Mouse (Mus musculus): ENCODE results near the gene Zfyve27. TPM values are rescaled to one million over a fixed set of nuclear protein-coding genes. Genes with fewer than 3 reads are reported as not detected.

Gene Zfyve27
- polyA plus RNA-seq, 1 experiment from 2014 or later = 53.3 TPM

DNA sequence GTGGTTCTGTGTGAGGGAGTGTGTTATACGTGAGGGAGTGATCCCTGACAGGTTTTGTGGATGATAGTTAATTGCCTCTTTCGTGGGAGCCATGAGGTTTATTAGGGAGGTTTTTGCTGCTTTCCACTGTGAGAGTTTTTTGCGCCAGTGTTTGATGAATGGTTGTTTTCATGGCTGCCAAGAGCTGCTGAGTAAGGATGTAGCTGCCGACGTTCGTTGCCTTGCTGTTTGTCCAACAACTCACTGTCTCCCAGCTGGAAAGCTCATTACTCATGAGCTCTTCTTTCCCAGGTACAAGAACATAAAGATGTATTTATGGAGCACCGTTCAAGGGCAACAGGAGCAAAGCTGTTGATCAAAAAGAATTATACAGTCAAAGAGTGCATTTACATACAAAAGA lies 437 bp downstream of the Zfyve27 start:
- no peak overlapping the region for H3K4me3 ChIP-seq
- ATAC-seq (ENCODE audit: low FRiP score, low read depth) = no peak
- H3K27ac ChIP-seq (replicated peaks) = no peak overlapping the region
- H3K4me2 ChIP-seq (replicated peaks) = no peak overlapping the region
- no peak overlapping the region for H3K9ac ChIP-seq (replicated peaks)
- peaks cover 33% of the 10 kb centered on the region for H3K27me3 ChIP-seq
- WGBS = 74% methylated on average over 7 of the region's 7 CpGs
- no peaks in the 10 kb centered on the region for H3K4me1 ChIP-seq
- H3K36me3 ChIP-seq = no peaks in the 10 kb centered on the region
- no peaks in the 10 kb centered on the region for H3K9me3 ChIP-seq

DNA sequence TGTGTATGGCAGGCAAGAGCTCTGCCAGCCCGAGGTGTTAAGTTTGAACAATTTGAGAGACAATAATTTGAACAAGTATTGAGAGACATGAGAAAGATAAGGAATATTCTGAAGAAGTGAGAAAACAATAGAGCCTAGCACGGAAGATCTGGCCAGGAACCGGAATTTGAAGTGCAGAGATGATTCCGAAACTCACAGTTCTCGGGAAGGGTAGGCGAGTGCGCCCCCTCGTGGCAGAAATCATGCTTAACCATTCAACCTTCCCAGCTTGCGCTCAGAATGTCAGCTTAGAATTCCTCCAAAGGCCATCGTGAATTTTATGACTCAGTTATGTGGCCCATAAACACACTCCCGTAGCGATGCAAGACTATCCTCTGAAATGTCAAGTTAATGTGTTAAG lies 2.4 kb downstream of the Zfyve27 start:
- Histone ChIP-seq H3K27me3 (peaks cover 37% of the 10 kb centered on the region), H3K4me1 (peaks cover 4% of the 10 kb centered on the region), H3K27ac (replicated peaks) (no peak overlapping the region), H3K9ac (replicated peaks) (no peak overlapping the region), H3K4me3 (no peak overlapping the region), H3K9me3 (no peaks in the 10 kb centered on the region), H3K36me3 (no peaks in the 10 kb centered on the region), H3K4me2 (replicated peaks) (peak overlapping the region; percentile 44)
- 3% methylated on average over 12 of the region's 12 CpGs for WGBS
- ATAC-seq (ENCODE audit: low FRiP score, low read depth) = no peak

DNA sequence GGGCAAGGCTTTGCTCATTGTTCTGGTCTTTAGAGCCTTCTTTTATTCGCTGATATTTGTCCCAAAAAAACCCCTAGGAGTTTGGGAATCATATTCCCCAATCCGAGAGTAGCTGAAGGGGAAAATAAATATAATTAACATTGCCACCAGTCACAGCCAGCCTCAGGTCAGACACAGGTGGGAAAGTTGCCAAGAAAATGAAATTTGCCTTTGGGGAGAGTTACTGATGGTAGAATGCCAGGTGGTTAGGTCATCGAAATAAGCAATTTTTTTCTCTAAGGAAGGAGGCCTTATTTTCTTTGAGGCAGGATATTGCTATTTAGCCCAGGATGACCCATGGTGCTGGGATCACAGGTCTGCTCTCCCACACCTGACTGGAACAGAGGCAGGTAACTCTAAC lies 3.0 kb downstream of the Zfyve27 start:
- Histone ChIP-seq H3K4me2 (replicated peaks) (no peak overlapping the region), H3K27ac (replicated peaks) (no peak overlapping the region), H3K9ac (replicated peaks) (no peak overlapping the region), H3K27me3 (peaks cover 37% of the 10 kb centered on the region), H3K9me3 (no peaks in the 10 kb centered on the region), H3K4me3 (no peak overlapping the region), H3K36me3 (no peaks in the 10 kb centered on the region), H3K4me1 (peaks cover 10% of the 10 kb centered on the region)
- 55% methylated on average over 3 of the region's 3 CpGs for WGBS
- ATAC-seq (ENCODE audit: low FRiP score, low read depth) = no peak

DNA sequence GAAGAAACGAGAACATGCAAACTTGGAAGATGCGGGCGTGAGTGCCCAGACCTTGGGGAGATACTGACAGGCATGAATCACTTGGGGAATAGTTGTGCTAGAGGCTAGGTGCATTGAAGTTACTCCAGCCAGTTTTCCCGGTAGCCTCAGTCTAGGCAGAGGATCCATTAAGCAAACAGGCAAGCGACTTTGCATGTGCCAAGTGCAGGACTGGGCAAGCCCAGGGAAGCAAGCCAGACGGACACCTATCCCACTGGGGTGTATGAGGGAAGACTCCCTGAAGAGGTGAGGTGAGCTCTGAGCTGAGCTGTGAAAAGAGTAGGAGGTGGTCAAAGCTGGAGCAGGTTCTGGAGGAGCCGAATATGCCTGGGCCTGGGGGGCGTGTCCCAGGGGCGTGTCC lies 3.7 kb downstream of the Zfyve27 start:
- Histone ChIP-seq H3K4me2 (replicated peaks) (no peak overlapping the region), H3K4me3 (no peak overlapping the region), H3K27ac (replicated peaks) (no peak overlapping the region), H3K36me3 (no peaks in the 10 kb centered on the region), H3K9ac (replicated peaks) (no peak overlapping the region), H3K4me1 (peaks cover 13% of the 10 kb centered on the region), H3K27me3 (peaks cover 37% of the 10 kb centered on the region), H3K9me3 (no peaks in the 10 kb centered on the region)
- WGBS = 67% methylated on average over 9 of the region's 9 CpGs
- no peak for ATAC-seq (ENCODE audit: low FRiP score, low read depth)

DNA sequence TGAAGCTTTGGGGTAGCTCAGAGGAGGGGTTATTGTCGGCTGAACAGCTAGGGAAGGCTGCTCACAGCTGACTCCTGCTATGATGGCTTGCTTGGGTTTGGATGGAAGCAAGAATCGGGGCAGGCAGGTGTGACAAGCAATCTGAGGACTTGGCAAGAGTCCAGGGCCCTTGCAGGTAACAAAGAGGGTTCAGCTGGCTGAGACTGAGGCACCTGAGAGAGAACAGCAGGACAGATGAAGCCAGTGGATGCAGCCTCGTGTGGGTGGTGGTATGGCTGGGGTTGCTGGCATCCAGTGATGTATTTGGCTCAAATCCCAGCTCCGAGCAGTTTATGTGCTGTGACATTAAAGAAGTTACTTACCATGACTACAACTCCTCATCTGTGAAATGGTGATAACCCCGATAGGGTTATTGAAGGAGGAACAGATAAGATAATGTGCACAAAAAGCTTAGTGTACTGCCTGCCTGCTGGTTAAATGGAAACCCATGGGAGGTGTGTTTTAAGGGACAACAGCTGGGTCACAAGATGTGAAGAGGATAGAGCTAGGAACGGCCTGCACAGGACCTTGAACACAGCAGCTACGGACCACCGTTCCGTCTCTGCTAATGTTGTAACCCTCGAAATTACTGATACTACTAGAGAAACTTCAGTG lies 5.7 kb downstream of the Zfyve27 start:
- H3K36me3 ChIP-seq = no peaks in the 10 kb centered on the region
- 81% methylated on average over 10 of the region's 10 CpGs for WGBS
- H3K4me2 ChIP-seq (replicated peaks) = no peak overlapping the region
- H3K4me1 ChIP-seq = peaks cover 13% of the 10 kb centered on the region
- H3K27me3 ChIP-seq = peaks cover 37% of the 10 kb centered on the region
- no peak overlapping the region for H3K4me3 ChIP-seq
- no peak overlapping the region for H3K9ac ChIP-seq (replicated peaks)
- H3K27ac ChIP-seq (replicated peaks) = no peak overlapping the region
- H3K9me3 ChIP-seq = no peaks in the 10 kb centered on the region
- no peak for ATAC-seq (ENCODE audit: low FRiP score, low read depth)

DNA sequence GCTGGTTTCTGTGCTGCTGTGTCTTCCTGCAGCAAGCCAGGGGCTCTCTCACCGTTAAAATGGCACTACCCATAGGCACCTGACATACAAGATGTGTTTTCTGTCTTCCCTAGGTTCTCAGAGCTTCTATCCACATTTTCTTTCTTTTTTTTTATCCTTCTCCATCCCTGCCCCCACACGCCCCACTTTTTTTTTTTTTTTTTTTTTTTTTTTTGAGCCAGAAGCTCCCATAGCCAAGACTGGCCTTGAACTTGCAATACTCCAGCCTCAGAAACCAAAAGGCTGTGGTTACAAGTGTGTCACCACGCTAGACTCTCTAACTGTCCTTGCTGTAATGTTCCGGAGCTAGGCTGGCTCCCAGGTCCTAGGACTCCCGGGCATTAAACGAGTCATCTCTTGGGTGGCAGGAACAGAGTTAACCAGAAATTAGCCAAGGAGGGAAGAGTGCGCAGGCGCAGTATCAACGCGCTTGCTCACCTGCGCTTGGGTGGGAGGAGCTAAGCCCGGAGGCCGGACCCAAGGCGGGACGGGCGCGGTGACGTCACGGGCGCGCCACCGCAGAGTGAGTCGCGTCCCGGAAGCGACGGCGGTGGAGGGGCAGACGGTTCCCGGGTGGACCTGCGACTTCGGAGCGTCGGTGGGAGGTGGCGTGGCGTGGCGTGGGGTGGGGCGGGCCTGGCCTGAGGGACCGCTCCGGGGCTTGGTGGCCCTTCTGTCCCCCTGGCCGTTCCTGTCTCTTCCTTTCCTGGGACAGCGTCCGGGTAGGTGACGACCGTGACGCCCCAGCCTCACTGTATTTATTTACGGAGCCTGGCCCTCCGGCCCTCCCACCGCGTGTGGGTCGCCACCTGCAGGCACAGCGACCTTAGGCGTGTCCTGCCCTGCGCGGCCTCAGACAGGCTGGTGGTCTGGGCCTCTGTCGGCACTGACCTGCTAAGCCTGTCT lies 6.5 kb downstream of the Zfyve27 start:
- peaks cover 13% of the 10 kb centered on the region for H3K4me1 ChIP-seq
- peak overlapping the region; percentile 90 for H3K4me2 ChIP-seq (replicated peaks)
- no peaks in the 10 kb centered on the region for H3K9me3 ChIP-seq
- H3K36me3 ChIP-seq = no peaks in the 10 kb centered on the region
- H3K27me3 ChIP-seq = peaks cover 31% of the 10 kb centered on the region
- peak overlapping the region; percentile 92 for H3K4me3 ChIP-seq
- peak overlapping the region; percentile 85 for H3K9ac ChIP-seq (replicated peaks)
- WGBS = 3% methylated on average over 51 of the region's 56 CpGs
- peak overlapping the region; percentile 58 for H3K27ac ChIP-seq (replicated peaks)
- peak; percentile 93 for ATAC-seq (ENCODE audit: low FRiP score, low read depth)

DNA sequence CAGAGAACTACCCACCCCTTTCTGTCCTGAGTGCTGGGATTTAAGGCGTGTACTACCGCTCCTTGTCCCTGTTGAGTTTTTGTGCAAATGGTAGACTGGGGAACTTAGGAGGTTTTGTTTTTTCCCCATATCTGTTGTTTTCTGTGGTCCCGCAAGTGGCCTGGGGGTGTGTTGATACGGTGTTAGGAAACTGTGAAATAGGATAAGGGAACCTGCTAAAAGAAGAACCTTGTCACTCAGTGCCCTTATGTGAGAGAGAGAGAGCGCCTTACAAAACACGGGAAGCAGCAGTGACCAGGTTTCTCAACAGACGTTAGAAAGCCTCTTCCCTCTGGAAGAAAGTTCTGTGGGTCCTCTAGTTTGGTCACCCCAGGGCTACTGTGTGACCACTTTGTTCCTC lies 13.1 kb downstream of the Zfyve27 start:
- 73% methylated on average over 7 of the region's 7 CpGs for WGBS
- no peak for ATAC-seq (ENCODE audit: low FRiP score, low read depth)
- no peaks in the 10 kb centered on the region for H3K27me3 ChIP-seq

DNA sequence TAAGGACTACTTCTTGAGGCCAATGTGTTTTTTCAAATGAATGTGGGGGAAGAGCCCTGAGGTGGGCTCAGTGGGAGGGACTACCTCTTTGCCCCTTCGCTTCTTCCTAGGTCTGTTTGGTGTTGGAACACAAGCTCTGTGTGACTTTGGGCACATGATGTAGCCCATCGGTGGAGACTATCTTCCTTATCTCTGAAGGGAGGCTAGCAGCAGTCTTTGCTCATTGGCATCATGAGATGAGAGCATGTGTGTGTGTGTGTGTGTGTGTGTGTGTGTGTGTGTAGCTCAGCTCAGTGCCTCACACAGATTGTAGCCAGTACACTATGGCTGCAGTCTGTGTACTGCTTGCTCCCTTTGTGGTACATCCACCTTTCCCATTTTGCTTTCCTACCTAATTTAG lies 13.7 kb downstream of the Zfyve27 start:
- H3K4me3 ChIP-seq = no peak overlapping the region
- H3K9me3 ChIP-seq = no peaks in the 10 kb centered on the region
- no peaks in the 10 kb centered on the region for H3K4me1 ChIP-seq
- no peaks in the 10 kb centered on the region for H3K27me3 ChIP-seq
- H3K4me2 ChIP-seq (replicated peaks) = no peak overlapping the region
- no peak overlapping the region for H3K27ac ChIP-seq (replicated peaks)
- no peak for ATAC-seq (ENCODE audit: low FRiP score, low read depth)
- 94% methylated on average over 2 of the region's 2 CpGs for WGBS
- peaks cover 36% of the 10 kb centered on the region for H3K36me3 ChIP-seq
- H3K9ac ChIP-seq (replicated peaks) = no peak overlapping the region

More for the DNA sequence above, 13.1 kb downstream of the Zfyve27 start:
- Histone ChIP-seq H3K27ac (replicated peaks) (no peak overlapping the region), H3K36me3 (peaks cover 33% of the 10 kb centered on the region), H3K4me1 (peaks cover 2% of the 10 kb centered on the region; the same call in 1 of the 2 replicates), H3K9ac (replicated peaks) (no peak overlapping the region), H3K4me3 (no peak overlapping the region), H3K9me3 (no peaks in the 10 kb centered on the region), H3K4me2 (replicated peaks) (no peak overlapping the region)

DNA sequence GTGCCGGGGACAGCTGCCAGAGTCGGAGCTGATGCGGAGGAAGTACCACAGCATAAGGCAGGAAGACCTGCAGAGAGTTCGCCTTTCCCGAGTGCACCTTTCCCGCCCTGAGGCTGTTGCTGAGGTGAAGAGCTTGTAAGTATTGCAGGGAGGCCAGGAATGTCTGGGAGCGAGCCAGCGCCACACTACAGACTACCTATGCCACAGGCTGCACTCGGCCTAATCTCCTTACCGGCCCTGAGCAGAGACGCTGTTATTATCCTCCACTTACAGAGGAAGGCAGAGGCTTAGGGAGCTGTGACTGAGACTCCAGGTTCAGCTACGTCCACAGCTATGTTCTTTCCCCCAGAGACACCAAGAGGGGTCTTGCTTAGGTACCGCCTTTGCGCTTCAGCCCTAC lies 15.6 kb downstream of the Zfyve27 start:
- Histone ChIP-seq H3K27me3 (no peaks in the 10 kb centered on the region), H3K9ac (replicated peaks) (no peak overlapping the region), H3K4me1 (no peaks in the 10 kb centered on the region), H3K4me2 (replicated peaks) (no peak overlapping the region), H3K9me3 (no peaks in the 10 kb centered on the region), H3K27ac (replicated peaks) (no peak overlapping the region), H3K4me3 (no peak overlapping the region), H3K36me3 (peaks cover 54% of the 10 kb centered on the region)
- WGBS = 92% methylated on average over 14 of the region's 14 CpGs
- no peak for ATAC-seq (ENCODE audit: low FRiP score, low read depth)

DNA sequence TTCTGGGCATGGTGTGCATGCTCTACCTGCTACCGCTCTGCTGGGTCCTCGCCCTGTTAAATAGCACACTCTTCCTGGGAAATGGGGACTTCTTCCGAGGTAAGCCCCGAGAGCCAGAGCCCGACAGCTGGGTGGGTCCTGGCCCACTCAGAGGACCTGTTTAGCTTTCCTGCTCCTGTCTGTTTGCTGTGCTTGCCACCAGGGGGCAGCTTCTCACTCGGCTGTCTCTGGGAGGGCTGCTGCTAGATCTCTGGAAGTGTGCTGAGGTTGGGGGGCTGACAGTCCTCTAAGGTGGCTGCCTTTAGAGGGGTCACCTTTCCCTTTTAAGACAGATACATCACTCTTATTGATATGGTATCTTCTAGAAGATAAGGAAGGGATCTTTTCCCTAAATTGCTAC lies 18.9 kb downstream of the Zfyve27 start:
- Histone ChIP-seq H3K4me2 (replicated peaks) (no peak overlapping the region), H3K4me3 (no peak overlapping the region), H3K36me3 (peaks cover 66% of the 10 kb centered on the region), H3K27ac (replicated peaks) (no peak overlapping the region), H3K9ac (replicated peaks) (no peak overlapping the region), H3K4me1 (no peaks in the 10 kb centered on the region), H3K27me3 (no peaks in the 10 kb centered on the region), H3K9me3 (no peaks in the 10 kb centered on the region)
- no peak for ATAC-seq (ENCODE audit: low FRiP score, low read depth)
- WGBS = 65% methylated on average over 6 of the region's 6 CpGs

DNA sequence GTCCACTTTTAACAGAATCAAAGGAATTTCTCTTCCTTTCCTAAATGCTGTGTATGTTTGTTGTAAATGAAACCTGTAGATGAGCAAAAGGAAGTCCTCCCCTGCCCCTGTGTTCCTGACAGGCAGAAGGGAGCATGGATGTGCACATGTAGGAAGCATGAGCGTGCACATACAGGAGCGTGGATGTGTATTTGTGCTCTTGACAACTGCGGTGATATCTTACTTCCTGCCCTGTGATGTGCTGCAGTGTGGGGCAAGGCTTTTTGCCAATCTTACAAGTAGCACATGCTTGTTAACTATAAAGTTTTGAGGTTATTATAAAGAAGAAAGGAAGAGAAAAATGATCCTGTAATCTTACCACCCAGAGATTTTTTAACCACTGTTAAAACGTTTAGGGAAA lies 26.0 kb downstream of the Zfyve27 start:
- no peak overlapping the region for H3K4me2 ChIP-seq (replicated peaks)
- H3K27me3 ChIP-seq = no peaks in the 10 kb centered on the region
- peaks cover 51% of the 10 kb centered on the region for H3K36me3 ChIP-seq
- H3K9ac ChIP-seq (replicated peaks) = no peak overlapping the region
- H3K4me3 ChIP-seq = no peak overlapping the region
- H3K27ac ChIP-seq (replicated peaks) = no peak overlapping the region
- WGBS = 89% methylated on average over 4 of the region's 4 CpGs
- ATAC-seq (ENCODE audit: low FRiP score, low read depth) = no peak
- no peaks in the 10 kb centered on the region for H3K4me1 ChIP-seq
- no peaks in the 10 kb centered on the region for H3K9me3 ChIP-seq

DNA sequence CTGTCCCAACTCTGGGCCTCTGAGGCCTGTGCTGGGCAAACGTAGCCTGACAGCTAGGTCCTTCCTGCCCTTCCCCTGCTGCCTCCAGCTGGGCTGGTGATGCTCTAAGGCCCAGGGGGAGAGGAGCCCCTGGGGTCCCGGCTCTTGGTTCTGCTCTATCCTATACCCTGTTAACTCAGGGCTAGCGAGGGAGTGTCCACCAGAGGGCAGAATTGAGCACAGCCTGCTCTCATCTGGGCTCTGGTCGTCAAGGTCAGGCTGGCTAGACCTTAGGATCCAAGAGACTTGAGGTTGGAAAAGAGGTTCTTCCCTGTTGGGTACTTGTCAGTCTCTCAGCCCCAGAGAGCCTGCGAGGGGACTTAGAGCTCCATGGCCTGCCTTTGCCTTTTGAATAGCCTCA lies 26.7 kb downstream of the Zfyve27 start:
- Histone ChIP-seq H3K4me3 (no peak overlapping the region), H3K36me3 (peaks cover 43% of the 10 kb centered on the region), H3K9ac (replicated peaks) (no peak overlapping the region), H3K4me2 (replicated peaks) (no peak overlapping the region), H3K9me3 (no peaks in the 10 kb centered on the region), H3K27ac (replicated peaks) (no peak overlapping the region), H3K4me1 (no peaks in the 10 kb centered on the region), H3K27me3 (no peaks in the 10 kb centered on the region)
- ATAC-seq (ENCODE audit: low FRiP score, low read depth) = peak; percentile 41; the same call in 1 of the 2 replicates
- WGBS = 18% methylated on average over 5 of the region's 5 CpGs

All from midbrain, embryonic 12.5 days (tissue).